ENCODE assay signal across 23 mouse cellular contexts in the genomic region with DNA sequence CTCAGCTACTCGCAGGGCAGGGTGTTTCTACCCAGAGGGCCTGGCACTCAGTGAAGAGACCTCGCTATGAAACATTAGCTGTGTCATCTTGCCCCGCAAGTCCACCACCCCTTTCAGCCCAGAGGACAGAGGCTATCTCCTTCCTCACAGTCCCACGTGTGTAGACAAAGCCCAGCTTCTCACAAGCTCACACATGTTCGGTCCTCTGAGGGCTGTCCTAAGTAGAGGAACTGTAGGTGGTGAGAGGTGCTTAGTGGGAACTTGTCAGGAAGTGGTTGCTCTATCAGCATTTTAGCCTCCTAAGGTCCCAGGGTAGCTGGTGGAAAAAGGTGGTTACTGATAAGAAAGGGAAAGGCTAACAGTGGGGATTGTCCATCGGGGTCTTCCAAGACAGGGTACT. TPM values are rescaled to one million over a fixed set of nuclear protein-coding genes. Genes with fewer than 3 reads are reported as not detected.
DNase-seq lines count a peak whose midpoint lies in the region; ATAC-seq lines count a peak whose summit lies in the region.
"Had no signal": no experiment of that assay in that cellular context is flagged by ENCODE, and none has a peak within 500 bp of the region (broad histone marks: within the 10 kb centered on the region; RNA-seq: fewer than 3 reads in every experiment).

No protein-coding gene starts in this region.

- peaks cover 26% of the 10 kb centered on the region for H3K36me3 ChIP-seq in heart, embryonic 10.5 days
- peaks cover 14% of the 10 kb centered on the region; the same call in 1 of the 2 replicates for H3K36me3 ChIP-seq in liver, embryonic 15.5 days (replicated peaks)

- no peak for DNase-seq in heart, embryonic 10.5 days (ENCODE audit: low spot score)
- DNase-seq in heart, postnatal 25 days (ENCODE audit: low spot score), result no peak
- peak; percentile 70 for DNase-seq in 416B (ENCODE audit: low read depth)
- peak; percentile 23 for DNase-seq in c-Kit-positive CD71-positive TER-119-positive erythroid progenitor cells, embryonic 14.5 days (ENCODE audit: low spot score)
- no peak for DNase-seq in Muller cell, postnatal 12 days (ENCODE audit: inconsistent ontology term)
- DNase-seq in thymus, adult 18-20 months, result no peak
- DNase-seq: adrenal gland, postnatal 10 days; cerebellum, adult 8-10 months; forebrain, postnatal 0 days; gastrocnemius, postnatal 36 days; heart, adult 2 months; heart, postnatal 36 days; kidney, adult 2 months; layer of hippocampus, adult 9-11 months; left cerebral cortex, postnatal 4 days; lung, embryonic 14.5 days; midbrain, embryonic 14.5 days; thymus, postnatal 25 days had no signal

- 59% methylated on average over 6 of the region's 6 CpGs for WGBS in heart, embryonic 10.5 days
- WGBS in liver, embryonic 15.5 days (ENCODE audit: insufficient replicate concordance), result 21% methylated on average over 6 of the region's 6 CpGs

- H3K9me3 ChIP-seq in heart, embryonic 10.5 days, result no peaks in the 10 kb centered on the region
- H3K9me3 ChIP-seq in liver, embryonic 15.5 days (replicated peaks), result no peaks in the 10 kb centered on the region
- H3K9me3 ChIP-seq: forebrain, embryonic 10.5 days; neural tube, embryonic 13.5 days had no signal

- no peak for ATAC-seq in liver, embryonic 15.5 days (ENCODE audit: insufficient read depth)
- ATAC-seq: forebrain, postnatal 0 days had no signal

- H3K27ac ChIP-seq in heart, embryonic 10.5 days, result no peak overlapping the region
- H3K27ac ChIP-seq in liver, embryonic 15.5 days (replicated peaks), result peak overlapping the region; percentile 82
- H3K27ac ChIP-seq: forebrain, embryonic 10.5 days; heart, adult 2 months; hindbrain, embryonic 14.5 days; kidney, postnatal 0 days; neural tube, embryonic 13.5 days had no signal

- H3K9ac ChIP-seq in liver, embryonic 15.5 days, result no peak overlapping the region
- H3K9ac ChIP-seq: forebrain, postnatal 0 days; hindbrain, embryonic 14.5 days; lung, embryonic 14.5 days had no signal

- no peaks in the 10 kb centered on the region for H3K27me3 ChIP-seq in heart, embryonic 10.5 days (ENCODE audit: insufficient read depth, poor library complexity, severe bottlenecking)
- no peaks in the 10 kb centered on the region for H3K27me3 ChIP-seq in liver, embryonic 15.5 days
- H3K27me3 ChIP-seq: neural tube, embryonic 13.5 days had no signal

- peaks cover 35% of the 10 kb centered on the region for H3K4me1 ChIP-seq in heart, embryonic 10.5 days
- H3K4me1 ChIP-seq in liver, embryonic 15.5 days (replicated peaks), result peaks cover 41% of the 10 kb centered on the region

- intact Hi-C loops in heart, postnatal 25 days (cut with DNase I), result no loop called here

- peak overlapping the region; percentile 27; the same call in 1 of the 2 replicates for H3K4me2 ChIP-seq in liver, embryonic 15.5 days

- 0 out of 2 replicates have a peak overlapping the region, but pooled peaks have one; percentile 67 for H3K4me3 ChIP-seq in heart, embryonic 10.5 days
- H3K4me3 ChIP-seq in liver, embryonic 15.5 days (replicated peaks), result no peak overlapping the region
- H3K4me3 ChIP-seq: heart, adult 2 months had no signal

RNA-seq across cellular contexts. Expression of gene Ctrl, which starts 1.4 kb away (rescaled TPM):
- polyA plus RNA-seq in heart, embryonic 10.5 days (2016; fragmentation: Nextera tagmentation; extraction: Ambion mirVana), result 1.9 and 2.6 TPM in 2 replicates
- under 1 TPM in 1 of 2 experiments, not detected in 1; 0.31 TPM for total RNA-seq in heart, postnatal 25 days (2021)
- polyA plus RNA-seq in liver, embryonic 15.5 days (2015; fragmentation: Nextera tagmentation; extraction: Ambion mirVana), result 0.20 and 0.36 TPM in 2 replicates
- total RNA-seq: gastrocnemius, postnatal 36 days had no signal

RNA-seq across cellular contexts. Expression of gene Psmb10, which starts 3.1 kb away (rescaled TPM):
- polyA plus RNA-seq in heart, embryonic 10.5 days (2016; fragmentation: Nextera tagmentation; extraction: Ambion mirVana), result 70.7 and 75.4 TPM in 2 replicates
- 10 to 100 TPM; 64.8 to 68.3 TPM for total RNA-seq in heart, postnatal 25 days (2021)
- 45.0 and 47.9 TPM in 2 replicates for polyA plus RNA-seq in liver, embryonic 15.5 days (2015; fragmentation: Nextera tagmentation; extraction: Ambion mirVana)

RNA-seq across cellular contexts. Expression of gene Lcat, which starts 8.1 kb away (rescaled TPM):
- polyA plus RNA-seq in heart, embryonic 10.5 days (2016; fragmentation: Nextera tagmentation; extraction: Ambion mirVana), result 1.7 and 7.9 TPM in 2 replicates
- 1 to 10 TPM in 1 of 2 experiments, under 1 TPM in 1; 0.75 to 1.3 TPM for total RNA-seq in heart, postnatal 25 days (2021)
- polyA plus RNA-seq in liver, embryonic 15.5 days (2015; fragmentation: Nextera tagmentation; extraction: Ambion mirVana), result 70.8 and 85.2 TPM in 2 replicates

RNA-seq across cellular contexts. Expression of gene Slc12a4, which starts 30.8 kb away (rescaled TPM):
- 45.1 and 56.1 TPM in 2 replicates for polyA plus RNA-seq in heart, embryonic 10.5 days (2016; fragmentation: Nextera tagmentation; extraction: Ambion mirVana)
- total RNA-seq in heart, postnatal 25 days (2021), result 10 to 100 TPM; 39.4 to 48.7 TPM
- polyA plus RNA-seq in liver, embryonic 15.5 days (2015; fragmentation: Nextera tagmentation; extraction: Ambion mirVana), result 10.6 and 11.9 TPM in 2 replicates

RNA-seq across cellular contexts. Expression of gene Pskh1, which starts 34.9 kb away (rescaled TPM):
- 30.3 and 30.4 TPM in 2 replicates for polyA plus RNA-seq in heart, embryonic 10.5 days (2016; fragmentation: Nextera tagmentation; extraction: Ambion mirVana)
- total RNA-seq in heart, postnatal 25 days (2021), result 10 to 100 TPM; 16.0 to 16.6 TPM
- polyA plus RNA-seq in liver, embryonic 15.5 days (2015; fragmentation: Nextera tagmentation; extraction: Ambion mirVana), result 10.3 and 12.5 TPM in 2 replicates

Comparison
In these comparisons a context has a peak if more than half of its experiments do, and no peak if none do; other contexts are left out.
1. DNase-seq: peak in 416B (single experiment) and c-Kit-positive CD71-positive TER-119-positive erythroid progenitor cells, embryonic 14.5 days (single experiment); none in heart, embryonic 10.5 days (single experiment), heart, postnatal 25 days (single experiment), Muller cell, postnatal 12 days (single experiment) and thymus, adult 18-20 months (0 of 2).